Mouse (Mus musculus) CH12.LX (cell line): Measurements from ENCODE around the gene Sephs2.
A peak's percentile ranks its signal among the peaks of the same experiment; 100 is the strongest.

Source experiments
- BHLHE40 ChIP-seq: IDR thresholded peaks from 2 replicates; pipeline ENCODE4 v1.6.1; 2011; ENCODE audit warnings: mild to moderate bottlenecking, low read depth, low read length, improper control_type of control experiment
- CTCF ChIP-seq, 2 experiments: IDR thresholded peaks in 1 of 2; conservative IDR thresholded peaks in 1 of 2; 2 replicates each; pipeline ENCODE4 v1.5.1; 2011 to 2012; ENCODE audit warnings: low read depth in 2 of 2, low read length in 2 of 2, improper control_type of control experiment in 1 of 2, inconsistent platforms in 1 of 2, mild to moderate bottlenecking in 1 of 2, moderate library complexity in 1 of 2
- HCFC1 ChIP-seq: IDR thresholded peaks from 2 replicates; pipeline ENCODE4 v1.6.1; 2012; ENCODE audit warnings: low read depth, mild to moderate bottlenecking, inconsistent platforms, low read length, improper control_type of control experiment
- MAX ChIP-seq: IDR thresholded peaks from 2 replicates; pipeline ENCODE4 v1.6.1; 2011; ENCODE audit warnings: low read length, improper control_type of control experiment
- MEF2A ChIP-seq: IDR thresholded peaks from 2 replicates; pipeline ENCODE4 v1.6.1; 2014; ENCODE audit warnings: low read depth, mild to moderate bottlenecking, inconsistent platforms, low read length, improper control_type of control experiment, borderline replicate concordance
- POLR2A ChIP-seq: IDR thresholded peaks from 2 replicates; pipeline ENCODE4 v1.6.1; 2011; ENCODE audit warnings: low read depth, mild to moderate bottlenecking, improper control_type of control experiment, low read length
- POLR2AphosphoS2 ChIP-seq: IDR thresholded peaks from 2 replicates; pipeline ENCODE4 v1.6.1; 2011; ENCODE audit warnings: low read depth, low read length, improper control_type of control experiment
- UBTF ChIP-seq: IDR thresholded peaks from 2 replicates; pipeline ENCODE4 v1.6.1; 2012; ENCODE audit warnings: low read depth, mild to moderate bottlenecking, inconsistent platforms, low read length, improper control_type of control experiment, moderate library complexity
- USF1 ChIP-seq: IDR thresholded peaks from 2 replicates; pipeline ENCODE4 v1.6.1; 2014; ENCODE audit warnings: low read depth, mild to moderate bottlenecking, inconsistent platforms, low read length, improper control_type of control experiment

DNA sequence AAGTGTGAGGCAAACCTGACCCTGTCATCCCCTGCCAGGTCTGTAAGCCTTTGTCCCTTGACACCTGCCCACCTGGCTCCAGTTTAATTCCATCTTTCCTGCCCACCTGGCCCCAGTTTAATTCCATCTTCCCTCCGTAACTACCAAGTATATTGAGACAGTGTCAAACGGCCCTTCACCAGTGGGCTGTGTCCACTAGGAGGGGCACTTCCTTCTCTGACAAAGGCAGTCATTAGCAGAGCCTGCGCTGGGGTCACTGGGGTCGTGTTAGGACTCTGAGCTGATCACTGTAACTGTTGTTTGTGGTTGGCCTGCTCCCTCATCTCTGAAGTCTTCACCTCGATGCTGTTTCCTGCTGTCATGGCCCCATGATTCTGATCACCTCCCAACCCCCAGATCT is 48.2 kb upstream of the Sephs2 start:
- TF ChIP-seq USF1 (no peak), POLR2A (no peak), POLR2AphosphoS2 (no peak; the same call in 1 of the 2 replicates), UBTF (no peak), MEF2A (no peak), CTCF (conservative IDR thresholded peaks at IDR 0.05 in 1 of 2, IDR thresholded peaks at IDR 0.05 in 1 of 2; ENCODE audit: low read depth in 2 of 2, low read length in 2 of 2) (peak in 1 of 2 experiments; percentile 45; a peak in 2 of 4 replicates), MAX (no peak), HCFC1 (no peak), BHLHE40 (no peak)
